Mouse (Mus musculus): Measurements from ENCODE around the gene Sass6.
"Not testable (repeated sequence)": the region's sequence is repeated elsewhere in the genome, so short reads cannot be mapped to it uniquely, and the experiment has no call there.

Gene Sass6

GRCm38 (mm10) chr3:116631459-116631858, 36.7 kb downstream of the Sass6 start:
- no peak for DNase-seq (ENCODE audit: extremely low read depth, insufficient read length, low spot score)

DNA sequence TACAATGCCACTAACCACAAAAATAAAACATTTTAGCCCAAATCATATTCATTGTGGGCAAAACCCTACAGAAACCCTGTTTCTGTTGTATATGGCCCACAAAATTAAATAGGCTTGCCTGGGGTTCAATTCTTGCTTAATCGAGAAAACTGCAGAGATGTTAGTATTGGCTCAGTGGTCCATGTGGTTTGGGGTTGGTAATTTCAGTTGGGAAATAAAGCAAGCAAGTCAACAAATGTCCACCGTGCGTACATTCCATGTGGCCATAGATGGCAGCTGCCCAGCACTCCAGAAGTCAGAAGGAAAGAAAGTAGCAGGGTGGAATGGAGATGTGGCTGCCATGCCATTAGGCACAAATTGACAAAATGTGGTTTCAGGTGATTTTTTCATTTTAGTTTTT, 38.2 kb downstream of the Sass6 start:
- DNase-seq (ENCODE audit: extremely low read depth, insufficient read length, low spot score), result no peak

- DNase-seq (ENCODE audit: extremely low read depth, insufficient read length, low spot score), result no peak
Observed at GRCm38 (mm10) chr3:116634091-116634490, 39.3 kb downstream of the Sass6 start.

DNA sequence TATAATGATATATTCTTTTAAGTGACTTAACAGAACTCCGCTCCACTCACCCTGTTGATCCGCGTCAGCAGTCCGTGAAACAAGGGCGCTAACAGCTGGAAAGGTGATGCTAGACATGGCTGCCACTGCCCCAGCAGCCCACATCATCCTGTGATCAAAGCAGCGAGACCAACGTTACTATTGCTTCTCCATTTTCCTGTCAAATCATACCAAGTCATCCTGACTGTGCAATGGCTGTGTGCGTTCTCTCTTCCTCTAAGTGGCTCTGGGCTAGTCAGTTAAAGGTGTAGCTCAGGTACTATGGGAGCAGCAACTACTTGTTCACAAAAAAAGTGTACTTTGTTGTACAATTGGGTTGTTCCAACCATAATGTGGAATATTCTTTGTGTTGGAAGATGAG, 40.1 kb downstream of the Sass6 start:
- DNase-seq (ENCODE audit: extremely low read depth, insufficient read length, low spot score), result no peak

DNA sequence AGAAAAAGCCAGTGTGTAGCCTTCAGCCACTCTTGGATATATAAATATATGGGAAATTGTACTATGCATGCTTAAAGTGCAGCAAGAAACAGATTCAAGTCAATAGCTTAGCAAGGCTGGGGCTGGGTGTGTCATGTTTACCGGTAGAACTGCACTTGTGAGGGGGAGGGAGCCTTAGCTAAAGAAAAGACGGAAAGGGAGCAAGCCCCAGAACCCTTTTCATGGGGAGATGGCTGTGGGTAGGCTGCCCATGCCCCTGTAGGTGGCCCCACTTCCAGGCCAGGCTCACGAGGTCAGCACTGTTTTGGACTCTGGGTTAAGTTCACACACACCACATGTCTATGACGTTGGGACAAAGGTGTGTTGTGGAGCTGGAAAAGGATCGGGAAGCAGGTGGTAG, 41.0 kb downstream of the Sass6 start:
- no peak for DNase-seq (ENCODE audit: extremely low read depth, insufficient read length, low spot score)

- no peak for DNase-seq (ENCODE audit: extremely low read depth, insufficient read length, low spot score)
Observed at GRCm38 (mm10) chr3:116637693-116638476, 43.1 kb downstream of the Sass6 start.

DNA sequence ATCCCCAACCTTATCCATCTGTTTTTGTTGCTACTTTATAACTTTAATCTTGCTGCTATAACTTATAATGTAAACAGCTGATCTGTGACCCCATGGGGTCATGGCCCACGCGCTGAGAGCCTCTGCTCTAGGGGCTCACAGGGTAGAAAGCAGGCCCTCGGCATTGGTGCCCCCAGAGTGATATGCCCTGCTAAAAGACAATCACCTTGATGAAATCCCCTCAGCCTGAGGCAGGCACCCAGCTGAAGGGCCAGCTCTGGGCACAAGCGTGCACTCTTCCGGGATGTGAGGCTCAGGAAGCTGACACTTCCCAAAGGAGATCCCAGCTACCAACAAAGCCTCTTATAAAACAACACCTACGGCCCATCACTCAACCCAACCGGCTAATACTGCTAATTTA, 43.8 kb downstream of the Sass6 start:
- no peak for DNase-seq (ENCODE audit: extremely low read depth, insufficient read length, low spot score)

- no peak for DNase-seq (ENCODE audit: extremely low read depth, insufficient read length, low spot score)
Observed at GRCm38 (mm10) chr3:116640024-116640423, 45.2 kb downstream of the Sass6 start.

DNA sequence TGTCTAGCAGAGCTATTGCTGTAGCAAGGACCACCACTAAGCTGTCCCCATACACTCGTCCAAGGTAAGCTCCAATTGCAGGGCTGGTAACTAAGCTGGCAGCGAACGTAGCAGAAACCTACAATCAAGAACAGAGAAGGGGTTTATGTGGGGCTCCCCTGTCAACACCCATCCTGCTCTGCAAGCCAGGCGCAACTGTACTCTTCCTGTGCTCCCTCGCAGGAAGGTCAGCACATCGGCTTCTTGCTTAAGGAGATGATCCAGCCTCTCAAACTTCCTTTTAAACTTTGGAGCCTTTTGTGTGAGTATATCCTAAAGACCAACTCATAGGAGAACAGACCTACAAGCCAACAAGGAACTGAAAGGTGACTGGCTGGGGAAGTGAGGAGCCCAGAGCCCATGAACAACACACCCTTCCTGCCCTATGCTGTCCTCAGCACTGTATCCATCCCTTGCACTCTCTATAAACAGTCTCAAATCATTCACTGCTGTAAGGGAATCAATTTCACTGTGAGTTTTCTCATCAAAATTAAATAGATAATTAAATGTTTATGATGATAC, 47.1 kb downstream of the Sass6 start:
- DNase-seq (ENCODE audit: extremely low read depth, insufficient read length, low spot score), result no peak

- DNase-seq (ENCODE audit: extremely low read depth, insufficient read length, low spot score), result no peak
Observed at GRCm38 (mm10) chr3:116642373-116642772, 47.6 kb downstream of the Sass6 start.

DNA sequence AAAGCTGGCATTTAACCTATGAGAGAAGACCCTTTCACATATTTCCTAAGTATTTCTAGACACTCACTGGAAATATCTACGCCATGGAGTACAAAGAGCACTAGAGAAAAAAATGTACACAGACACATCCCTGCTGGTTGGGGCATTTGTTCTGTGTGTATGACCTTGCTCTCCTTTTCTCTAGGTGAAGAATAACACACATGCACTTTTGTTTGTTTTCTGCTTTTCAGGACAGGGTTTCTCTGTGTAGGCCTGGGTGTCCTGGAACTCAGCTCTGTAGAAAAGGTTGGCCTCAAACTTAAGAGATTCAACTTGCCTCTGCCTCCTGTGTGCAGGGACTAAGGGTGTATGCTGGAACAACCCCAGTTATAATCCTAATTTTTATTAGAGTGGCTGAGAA, 51.6 kb downstream of the Sass6 start:
- DNase-seq (ENCODE audit: extremely low read depth, insufficient read length, low spot score), result no peak

- DNase-seq (ENCODE audit: extremely low read depth, insufficient read length, low spot score), result no peak
Observed at GRCm38 (mm10) chr3:116648805-116649204, 54.0 kb downstream of the Sass6 start.

GRCm38 (mm10) chr3:116650698-116651097, 55.9 kb downstream of the Sass6 start:
- no peak for DNase-seq (ENCODE audit: extremely low read depth, insufficient read length, low spot score)

GRCm38 (mm10) chr3:116652033-116652446, 57.3 kb downstream of the Sass6 start:
- peak; percentile 48 for DNase-seq (ENCODE audit: extremely low read depth, insufficient read length, low spot score)

- no peak for DNase-seq (ENCODE audit: extremely low read depth, insufficient read length, low spot score)
Observed at GRCm38 (mm10) chr3:116653278-116653945, 58.6 kb downstream of the Sass6 start.

DNA sequence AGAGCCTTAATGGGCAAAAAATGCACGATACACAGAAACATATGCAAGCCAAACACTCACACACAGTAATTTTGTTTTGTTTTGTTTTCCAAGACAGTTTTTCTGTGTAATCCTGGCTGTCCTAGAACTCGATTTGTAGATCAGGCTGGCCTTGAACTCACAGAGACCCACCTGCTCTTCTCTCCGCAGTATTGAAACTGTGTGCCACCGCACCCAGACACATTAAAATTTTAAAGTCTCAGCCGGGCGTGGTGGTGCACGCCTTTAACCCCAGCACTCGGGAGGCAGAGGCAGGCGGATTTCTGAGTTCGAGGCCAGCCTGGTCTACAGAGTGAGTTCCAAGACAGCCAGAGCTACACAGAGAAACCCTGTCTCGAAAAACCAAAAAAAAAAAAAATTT, 59.3 kb downstream of the Sass6 start:
- not testable (repeated sequence) for DNase-seq (ENCODE audit: extremely low read depth, insufficient read length, low spot score)

DNA sequence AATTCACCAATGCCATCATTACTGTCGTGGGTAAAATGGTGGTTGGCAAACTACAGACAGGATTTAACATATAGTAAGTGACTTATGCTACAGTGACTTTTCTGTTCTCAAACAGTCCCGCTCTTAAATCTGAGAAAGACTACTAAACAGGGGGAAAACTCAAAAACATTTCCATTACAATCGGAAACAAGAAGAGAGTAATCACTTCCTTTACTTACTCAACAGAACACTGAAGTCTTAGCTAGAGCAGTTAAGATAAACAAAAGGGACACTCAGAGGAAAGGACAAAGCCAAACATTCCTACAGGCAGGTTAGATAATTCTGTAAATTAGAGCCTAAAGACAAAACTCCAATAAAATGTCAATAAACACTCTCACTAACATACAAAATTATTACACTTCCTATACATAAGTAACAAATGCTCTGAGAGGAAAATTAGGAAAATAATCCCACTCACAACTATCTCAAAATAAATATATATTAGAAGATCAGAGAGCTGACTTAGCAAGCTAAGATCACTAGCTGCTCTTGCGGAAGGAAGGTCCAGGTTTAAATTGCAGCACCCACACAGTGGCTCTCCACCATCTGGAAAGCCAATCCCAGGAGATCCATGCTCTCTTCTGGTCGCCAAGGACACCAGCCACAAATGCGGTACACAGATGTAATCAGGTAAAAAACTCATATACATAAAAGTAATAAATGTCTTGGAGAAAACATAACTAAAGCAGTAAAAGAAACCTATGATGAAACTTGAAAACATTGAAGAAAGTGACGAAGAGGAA, 61.6 kb downstream of the Sass6 start:
- no peak for DNase-seq (ENCODE audit: extremely low read depth, insufficient read length, low spot score)

DNA sequence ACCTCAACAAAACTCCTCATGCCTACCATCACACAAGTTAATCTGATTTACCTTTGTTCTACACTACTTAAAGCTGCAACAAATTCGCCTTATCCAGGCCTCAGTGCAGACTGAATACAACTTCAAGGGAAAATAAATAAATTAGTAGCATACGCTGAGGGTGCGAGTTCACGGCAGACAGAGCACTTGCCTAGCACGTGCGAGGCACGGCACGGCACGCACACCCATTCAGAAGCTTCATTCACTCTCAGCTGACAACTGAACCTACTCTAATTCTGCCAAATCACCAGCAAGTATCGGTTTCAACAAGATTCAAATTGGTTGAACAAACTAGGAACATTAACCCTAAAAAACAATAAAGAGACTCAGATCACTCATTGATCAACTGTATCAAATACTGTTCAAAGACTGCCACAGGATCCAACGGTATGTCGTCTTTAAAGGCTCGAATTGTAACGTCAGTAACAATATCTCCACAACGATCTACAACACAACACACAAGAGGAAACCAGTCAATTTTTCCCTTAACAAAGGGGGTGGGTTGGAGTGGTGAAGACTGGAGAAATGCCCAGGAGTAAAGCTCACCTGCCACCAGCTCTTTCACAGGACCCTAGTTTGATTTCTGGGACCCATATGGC, 64.3 kb downstream of the Sass6 start:
- DNase-seq (ENCODE audit: extremely low read depth, insufficient read length, low spot score), result no peak

DNA sequence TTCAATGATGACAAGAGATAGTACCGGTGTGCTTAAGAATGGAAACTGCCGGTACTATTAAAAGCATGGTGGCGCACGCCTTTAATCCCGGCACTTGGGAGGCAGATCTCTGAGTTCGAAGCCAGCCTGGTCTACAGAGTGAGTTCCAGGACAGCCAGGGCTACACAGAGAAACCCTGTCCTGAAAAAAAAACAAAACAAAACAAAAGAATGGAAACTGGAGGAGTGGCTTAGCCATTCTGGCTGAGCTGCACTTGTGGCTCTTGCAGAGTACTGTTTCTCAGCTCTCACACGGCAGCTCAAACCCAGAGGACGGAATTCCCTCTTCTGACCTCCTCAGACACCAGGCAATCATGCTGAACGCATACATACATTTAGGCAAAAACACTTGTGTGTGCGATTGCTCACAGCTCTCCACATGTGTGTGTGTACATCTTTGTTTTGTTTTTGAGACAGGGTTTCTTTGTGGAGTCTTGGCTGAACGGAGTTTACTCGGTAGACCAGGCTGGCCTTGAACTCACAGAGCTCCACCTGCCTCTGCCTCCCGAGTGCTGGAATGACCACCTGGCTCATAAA, 65.2 kb downstream of the Sass6 start:
- DNase-seq (ENCODE audit: extremely low read depth, insufficient read length, low spot score), result no peak

- no peak for DNase-seq (ENCODE audit: extremely low read depth, insufficient read length, low spot score)
Observed at GRCm38 (mm10) chr3:116661288-116661869, 66.6 kb downstream of the Sass6 start.

Data from 3134 (cell line).